Mouse (Mus musculus) midbrain, embryonic 14.5 days (tissue): ENCODE data around the gene Stac2. TPM values are rescaled to one million over a fixed set of nuclear protein-coding genes. Genes with fewer than 3 reads are reported as not detected.

ENCODE experiments used
- ATAC-seq: fragments of 200-750 bp; cut with Nextera tagmentation; 2 replicates; pipeline ENCODE4 v1.8.0; 2017; ENCODE audit warnings: moderate number of reproducible peaks, moderate library complexity; ENCODE audit not compliant: low FRiP score, low TSS enrichment
- DNase-seq: peaks from one replicate; pipeline ENCODE4 v3.0.0-alpha.2; 2015
- H3K27ac ChIP-seq: fragments of 300-500 bp; sonication (generic); replicated peaks from 2 replicates; pipeline ENCODE4 v1.5.1; 2014; ENCODE audit warnings: mild to moderate bottlenecking, low read depth, low read length, moderate library complexity
- H3K27me3 ChIP-seq: fragments of 300-500 bp; sonication (generic); 2 replicates; pipeline ENCODE4 v1.6.1; 2014; ENCODE audit warnings: low read length, control low read depth, mixed read lengths; ENCODE audit not compliant: control insufficient read depth, insufficient read depth
- H3K36me3 ChIP-seq: fragments of 300-500 bp; sonication (generic); 2 replicates; pipeline ENCODE4 v1.6.1; 2014; ENCODE audit warnings: low read length, control low read depth; ENCODE audit not compliant: control insufficient read depth, insufficient read depth
- H3K4me1 ChIP-seq: fragments of 300-500 bp; sonication (generic); 2 replicates; pipeline ENCODE4 v1.6.1; 2014; ENCODE audit warnings: mild to moderate bottlenecking, antibody characterized with exemption, low read length, control low read depth; ENCODE audit not compliant: control insufficient read depth, insufficient read depth
- H3K4me2 ChIP-seq: fragments of 300-500 bp; sonication (generic); 2 replicates; pipeline ENCODE4 v1.6.1; 2014; ENCODE audit warnings: mild to moderate bottlenecking, low read length, moderate library complexity
- H3K4me3 ChIP-seq: fragments of 300-500 bp; sonication (generic); replicated peaks from 2 replicates; pipeline ENCODE4 v1.5.1; 2014; ENCODE audit warnings: low read depth, low read length
- H3K9ac ChIP-seq: fragments of 300-500 bp; sonication (generic); replicated peaks from 2 replicates; pipeline ENCODE4 v1.6.1; 2014; ENCODE audit warnings: mild to moderate bottlenecking, low read length, moderate library complexity
- H3K9me3 ChIP-seq: fragments of 300-500 bp; sonication (generic); 2 replicates; pipeline ENCODE4 v1.6.1; 2016; ENCODE audit warnings: low read length, control low read depth, mixed read lengths; ENCODE audit not compliant: control insufficient read depth
- WGBS: fragments of 180-500 bp; shearing (Covaris S2); extraction: QIAGEN DNeasy Blood & Tissue Kit; methylation state at CpG from one replicate; pipeline ENCODE4 v1.1.7; 2014; 5-methylcytosine and 5-hydroxymethylcytosine counted together
- polyA plus RNA-seq: library from polyadenylated mRNA; unstranded; fragments of >200 nt; fragmentation: Nextera tagmentation; extraction: Ambion mirVana; gene quantifications from 2 replicates; pipeline ENCODE4 v1.2.1, GENCODE M21; 2014

Stac2 gene
- polyA plus RNA-seq, 1 experiment from 2014 or later: 2.9 TPM

DNA sequence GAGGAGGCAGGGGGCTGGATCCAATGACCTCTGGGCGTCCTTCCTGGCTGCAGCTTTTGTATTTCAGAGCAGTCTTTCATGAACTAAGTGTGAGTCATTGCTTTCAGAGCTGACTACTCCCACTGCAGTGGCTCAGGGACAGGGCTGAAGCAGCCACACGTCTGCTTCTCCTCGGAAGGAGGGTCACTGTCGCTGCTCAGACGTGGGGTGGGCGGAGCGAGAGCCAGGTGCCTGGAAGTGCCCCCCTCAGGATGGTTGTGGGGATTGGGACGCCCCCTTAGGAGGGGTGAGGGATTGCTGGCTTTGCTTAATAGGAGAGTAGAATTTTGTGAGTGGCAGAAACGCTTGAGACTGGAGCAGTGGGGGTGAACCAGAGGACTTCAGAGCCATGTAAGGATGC is 4.2 kb upstream of the Stac2 start:
- no peaks in the 10 kb centered on the region for H3K9me3 ChIP-seq
- H3K4me1 ChIP-seq: peaks cover 18% of the 10 kb centered on the region
- H3K4me3 ChIP-seq: no peak overlapping the region
- no peak overlapping the region for H3K4me2 ChIP-seq
- H3K36me3 ChIP-seq: no peaks in the 10 kb centered on the region
- 30% methylated on average over 9 of the region's 9 CpGs for WGBS
- H3K27me3 ChIP-seq: peaks cover 9% of the 10 kb centered on the region
- H3K27ac ChIP-seq: no peak overlapping the region
- ATAC-seq: no peak
- no peak for DNase-seq
- no peak overlapping the region for H3K9ac ChIP-seq

GRCm38 (mm10) chr11:98052129-98052988 is 903 bp downstream of the Stac2 start:
- no peaks in the 10 kb centered on the region for H3K9me3 ChIP-seq
- H3K27me3 ChIP-seq: peaks cover 35% of the 10 kb centered on the region
- under 1% methylated on average over 83 of the region's 83 CpGs for WGBS
- H3K36me3 ChIP-seq: no peaks in the 10 kb centered on the region
- H3K9ac ChIP-seq: peak overlapping the region; percentile 50
- DNase-seq (peak; percentile 73), ATAC-seq (peak; percentile 37)
- peak overlapping the region; percentile 58 for H3K4me2 ChIP-seq
- peaks cover 11% of the 10 kb centered on the region for H3K4me1 ChIP-seq
- H3K4me3 ChIP-seq: peak overlapping the region; percentile 47
- H3K27ac ChIP-seq: peak overlapping the region; percentile 57

- no peak for ATAC-seq
- Histone ChIP-seq H3K27me3 (peaks cover 35% of the 10 kb centered on the region), H3K4me2 (peak overlapping the region; percentile 58), H3K9ac (no peak overlapping the region), H3K9me3 (no peaks in the 10 kb centered on the region), H3K27ac (no peak overlapping the region), H3K4me3 (peak overlapping the region; percentile 47), H3K4me1 (peaks cover 11% of the 10 kb centered on the region), H3K36me3 (no peaks in the 10 kb centered on the region)
- 6% methylated on average over 12 of the region's 12 CpGs for WGBS
- no peak for DNase-seq
Measured at GRCm38 (mm10) chr11:98051611-98052128, 1.6 kb downstream of the Stac2 start.

DNA sequence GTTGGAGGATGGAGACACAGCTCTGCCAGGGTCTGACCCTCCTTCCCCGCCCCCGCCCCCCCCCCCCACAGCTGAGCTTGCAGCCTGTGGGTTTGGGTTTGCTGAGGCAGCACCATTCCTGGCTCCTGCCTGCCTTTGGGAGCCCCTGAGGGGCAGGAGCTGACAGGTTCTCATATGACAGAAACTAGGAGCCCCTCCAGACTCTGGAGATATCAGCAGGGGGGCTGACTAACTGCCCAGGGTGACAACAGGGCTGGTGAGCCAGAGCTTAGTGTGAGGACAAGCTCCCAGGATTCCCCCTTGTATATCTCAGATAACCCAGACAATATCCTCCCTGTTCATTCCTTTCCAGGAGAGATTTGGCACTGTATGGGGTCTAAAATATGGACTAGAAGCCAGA is 2.3 kb downstream of the Stac2 start:
- Histone ChIP-seq H3K36me3 (no peaks in the 10 kb centered on the region), H3K4me2 (no peak overlapping the region), H3K27ac (no peak overlapping the region), H3K27me3 (peaks cover 35% of the 10 kb centered on the region), H3K9me3 (no peaks in the 10 kb centered on the region), H3K4me3 (no peak overlapping the region), H3K9ac (no peak overlapping the region), H3K4me1 (peaks cover 11% of the 10 kb centered on the region)
- WGBS: 25% methylated on average over 2 of the region's 2 CpGs
- ATAC-seq (no peak), DNase-seq (no peak)

DNA sequence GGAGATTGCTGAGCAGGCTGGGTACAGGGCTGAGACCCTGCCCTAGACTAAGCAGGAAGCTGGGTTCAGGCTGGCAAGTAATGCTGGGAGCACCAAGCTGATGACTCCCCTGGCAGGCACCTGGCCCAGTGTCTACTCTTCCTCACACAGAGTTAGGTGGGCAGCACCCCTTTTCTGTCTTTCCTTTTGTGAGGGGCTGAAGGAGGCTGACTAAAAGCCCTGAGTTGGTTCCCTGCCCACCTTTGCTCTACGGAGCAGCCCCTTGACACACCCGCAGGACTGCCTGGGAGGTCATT is 2.8 kb downstream of the Stac2 start:
- 23% methylated on average over 2 of the region's 2 CpGs for WGBS
- Histone ChIP-seq H3K27ac (no peak overlapping the region), H3K4me1 (peaks cover 11% of the 10 kb centered on the region), H3K4me2 (no peak overlapping the region), H3K4me3 (no peak overlapping the region), H3K9ac (no peak overlapping the region), H3K9me3 (no peaks in the 10 kb centered on the region), H3K36me3 (no peaks in the 10 kb centered on the region), H3K27me3 (peaks cover 35% of the 10 kb centered on the region)
- no peak for ATAC-seq
- DNase-seq: no peak

- H3K4me1 ChIP-seq: peaks cover 11% of the 10 kb centered on the region
- H3K9me3 ChIP-seq: no peaks in the 10 kb centered on the region
- 73% methylated on average over 14 of the region's 14 CpGs for WGBS
- ATAC-seq (no peak), DNase-seq (no peak)
- no peak overlapping the region for H3K4me3 ChIP-seq
- no peak overlapping the region for H3K27ac ChIP-seq
- H3K4me2 ChIP-seq: no peak overlapping the region
- H3K27me3 ChIP-seq: peaks cover 35% of the 10 kb centered on the region
- H3K36me3 ChIP-seq: no peaks in the 10 kb centered on the region
- H3K9ac ChIP-seq: no peak overlapping the region
Measured at GRCm38 (mm10) chr11:98049672-98050519, 3.4 kb downstream of the Stac2 start.

GRCm38 (mm10) chr11:98047745-98048144 is 5.5 kb downstream of the Stac2 start:
- WGBS: 71% methylated on average over 4 of the region's 4 CpGs
- ATAC-seq (no peak), DNase-seq (no peak)
- no peaks in the 10 kb centered on the region for H3K36me3 ChIP-seq
- peaks cover 8% of the 10 kb centered on the region for H3K4me1 ChIP-seq
- H3K4me3 ChIP-seq: no peak overlapping the region
- H3K27me3 ChIP-seq: peaks cover 29% of the 10 kb centered on the region
- no peak overlapping the region for H3K4me2 ChIP-seq
- H3K27ac ChIP-seq: no peak overlapping the region
- H3K9ac ChIP-seq: no peak overlapping the region
- H3K9me3 ChIP-seq: no peaks in the 10 kb centered on the region

GRCm38 (mm10) chr11:98046466-98046865 is 6.8 kb downstream of the Stac2 start:
- Histone ChIP-seq H3K4me3 (no peak overlapping the region), H3K9ac (no peak overlapping the region), H3K4me2 (no peak overlapping the region), H3K36me3 (no peaks in the 10 kb centered on the region), H3K27me3 (peaks cover 16% of the 10 kb centered on the region), H3K9me3 (no peaks in the 10 kb centered on the region), H3K27ac (no peak overlapping the region), H3K4me1 (no peaks in the 10 kb centered on the region)
- DNase-seq (no peak), ATAC-seq (no peak)
- WGBS: 57% methylated on average over 1 of the region's 1 CpGs
